Mouse (Mus musculus): ENCODE measurements around the gene Hinfp.

DNA sequence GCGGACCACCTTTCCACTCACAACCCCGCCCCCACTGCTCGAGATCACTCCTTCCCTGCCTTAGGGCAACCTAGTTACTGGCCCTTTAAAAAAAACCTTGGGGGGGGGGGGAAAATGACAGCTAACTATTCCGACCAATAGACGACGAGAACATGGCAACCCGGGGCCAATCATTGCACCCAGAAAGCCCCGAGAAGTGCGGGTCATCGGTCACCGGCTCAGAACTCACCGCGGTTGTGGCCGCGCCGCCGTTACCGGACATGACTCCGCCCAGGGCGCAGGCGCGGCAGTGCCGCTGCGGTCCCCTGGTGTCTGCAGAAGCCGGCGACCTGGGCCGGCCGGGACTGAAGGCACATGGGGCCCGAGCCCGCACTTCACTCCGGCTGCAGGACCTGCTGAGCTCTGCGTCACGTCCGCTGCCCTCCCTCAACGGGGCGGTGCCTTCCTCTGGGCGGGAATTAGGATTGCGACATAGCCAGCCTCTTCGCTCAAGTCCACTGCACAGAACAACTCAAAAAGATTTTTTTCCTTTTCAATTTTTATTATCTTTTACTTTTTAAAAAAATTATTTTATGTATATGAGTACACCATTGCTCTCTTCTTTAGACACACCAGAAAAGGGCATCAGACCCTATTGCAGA, 38.4 kb upstream of the Hinfp start, which contains the start of gene Hmbs:
- TF ChIP-seq CTCF (IDR thresholded peaks at IDR 0.05; ENCODE audit: low read depth) (no peak), EP300 (IDR thresholded peaks at IDR 0.05; ENCODE audit: low read depth) (no peak)

All from liver, postnatal 0 days (tissue).